Mouse (Mus musculus): ENCODE measurements around the gene Ndfip2. TPM values are rescaled to one million over a fixed set of nuclear protein-coding genes. Genes with fewer than 3 reads are reported as not detected.

The Ndfip2 gene
- total RNA-seq (2012; rRNA removed) (12.6 and 14.1 TPM in 2 replicates), total RNA-seq (2014; rRNA removed) (49.4 and 49.6 TPM in 2 replicates), polyA plus RNA-seq (2012; ENCODE audit: insufficient read length, low read depth) (18.0 and 19.0 TPM in 2 replicates)

DNA sequence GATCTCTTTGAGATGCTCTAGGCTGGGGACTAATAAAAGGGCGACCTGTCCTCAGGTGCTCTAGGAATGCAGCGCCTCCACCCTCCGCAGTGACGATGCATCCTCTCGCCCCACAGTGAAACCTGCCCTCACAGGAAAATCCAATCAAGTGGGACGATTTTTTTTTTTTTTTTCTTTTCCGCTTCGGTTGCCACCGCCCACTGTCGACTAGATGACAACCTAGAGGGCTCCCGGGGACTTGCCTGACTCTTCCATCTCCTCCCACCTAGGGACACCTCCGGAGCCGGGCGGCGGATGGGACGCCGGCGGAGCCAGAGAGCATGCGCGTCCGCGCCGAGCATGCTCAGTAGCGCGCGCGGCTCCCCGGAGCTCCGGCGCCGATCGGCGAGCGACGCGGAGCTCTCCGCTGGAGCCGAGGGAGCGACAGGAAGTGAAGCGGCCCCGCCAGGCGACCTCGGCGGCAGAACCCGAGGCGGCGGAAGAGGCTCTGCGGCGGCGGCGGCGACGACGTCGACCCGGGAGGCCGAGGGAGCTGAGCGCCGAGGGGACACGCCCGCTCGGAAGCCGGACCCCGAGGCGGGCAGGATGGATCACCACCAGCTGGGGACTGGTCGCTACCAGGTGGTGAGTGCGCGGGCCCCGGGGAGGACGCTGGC, at the start of gene Ndfip2:
TSS of gene Ndfip2 (plus strand) at position 195 of the 656 bp plus-strand sequence.
- Histone ChIP-seq H3K79me2 (replicated peaks; ENCODE audit: control insufficient read depth, extremely low read depth, insufficient read depth, poor library complexity, severe bottlenecking) (no peaks in the 10 kb centered on the region; the same call in 1 of the 2 replicates), H3K4me2 (ENCODE audit: insufficient read depth, low read depth, poor library complexity, severe bottlenecking) (peak within 1 kb of the TSS; percentile 98), H3K4me1 (ENCODE audit: control insufficient read depth in 1 of 2, insufficient read depth in 2 of 2) (peaks cover 0 to 7% of the 10 kb centered on the region in 2 experiments; a peak in 2 of 4 replicates), H3K9ac (ENCODE audit: insufficient read depth, low read depth) (peak within 1 kb of the TSS; percentile 41), H3K36me3 (replicated peaks in 1 of 2; ENCODE audit: control insufficient read depth in 1 of 2, insufficient read depth in 1 of 2, low read length in 1 of 2) (no peaks in the 10 kb centered on the region), H3K27me3 (replicated peaks) (peaks cover 6% of the 10 kb centered on the region), H3K9me3 (replicated peaks; ENCODE audit: low read length) (no peaks in the 10 kb centered on the region), H3K27ac (ENCODE audit: insufficient read depth, low read depth) (no peak within 1 kb of the TSS; the same call in 1 of the 2 replicates), H3K4me3 (replicated peaks in 1 of 3; ENCODE audit: low read depth in 2 of 3, low read length in 2 of 3, poor library complexity in 1 of 3) (peak within 1 kb of the TSS; percentile 35 to 82 (median 72))
- dilution Hi-C loops (cut with MboI; ENCODE audit: extremely low pct_ligation_motif_present, extremely low pct_unique_long_range_greater_than_20kb, low sequenced_read_pairs) = no loop called here
- in situ Hi-C loops (cut with MboI; ENCODE audit: low pct_ligation_motif_present, low pct_unique_long_range_greater_than_20kb, low sequenced_read_pairs) = no loop called here
- DNase-seq (ENCODE audit: extremely low read depth) = peak; percentile 77
- peak; percentile 72 for TF ChIP-seq NELFE (IDR thresholded peaks at IDR 0.05; ENCODE audit: low read depth, low read length)
- peak; percentile 60; the same call in 1 of the 2 replicates for TF ChIP-seq TCF12 (IDR thresholded peaks at IDR 0.05; ENCODE audit: low read depth, low read length)
- TF ChIP-seq E2F4 (IDR thresholded peaks at IDR 0.05; ENCODE audit: insufficient replicate concordance, low read depth, low read length) = no peak
- TF ChIP-seq NRF1 (IDR thresholded peaks at IDR 0.05; ENCODE audit: low read depth, low read length) = peak; percentile 97
- no peak for TF ChIP-seq EP300 (IDR thresholded peaks at IDR 0.05; ENCODE audit: low read length)
- 0 out of 2 replicates have a peak, but pooled peaks have one; percentile 23 for TF ChIP-seq SIN3A (IDR thresholded peaks at IDR 0.05; ENCODE audit: low read length)
- TF ChIP-seq HCFC1 (IDR thresholded peaks at IDR 0.05; ENCODE audit: low read depth, low read length) = peak; percentile 57
- no peak for TF ChIP-seq TBP (conservative IDR thresholded peaks at IDR 0.05; ENCODE audit: low read depth, low read length)
- no peak for TF ChIP-seq GABPA (IDR thresholded peaks at IDR 0.05; ENCODE audit: insufficient replicate concordance, low read depth, low read length)
- no peak for TF ChIP-seq CTCF (conservative IDR thresholded peaks at IDR 0.05 in 1 of 2, IDR thresholded peaks at IDR 0.05 in 1 of 2; ENCODE audit: low read depth in 2 of 2, low read length in 2 of 2)
- TF ChIP-seq ZKSCAN1 (IDR thresholded peaks at IDR 0.05; ENCODE audit: borderline replicate concordance, low read depth, low read length) = no peak
- peak; percentile 29; the same call in 1 of the 2 replicates for TF ChIP-seq MAX (IDR thresholded peaks at IDR 0.05; ENCODE audit: low read length)
- no peak for TF ChIP-seq MAZ (IDR thresholded peaks at IDR 0.05; ENCODE audit: low read depth, low read length)
- no peak for TF ChIP-seq ZC3H11A (IDR thresholded peaks at IDR 0.05; ENCODE audit: low read depth, low read length)
- TF ChIP-seq RCOR1 (conservative IDR thresholded peaks at IDR 0.05; ENCODE audit: low read depth, low read length) = no peak
- TF ChIP-seq IRF4 (IDR thresholded peaks at IDR 0.05; ENCODE audit: low read depth, low read length) = no peak
- peak; percentile 77; the same call in 1 of the 2 replicates for TF ChIP-seq UBTF (IDR thresholded peaks at IDR 0.05; ENCODE audit: low read depth, low read length)
- no peak for TF ChIP-seq JUND (conservative IDR thresholded peaks at IDR 0.05; ENCODE audit: low read depth, low read length)
- TF ChIP-seq SMC3 (IDR thresholded peaks at IDR 0.05; ENCODE audit: low read depth, low read length) = no peak
- peak; percentile 78 for TF ChIP-seq ELF1 (IDR thresholded peaks at IDR 0.05; ENCODE audit: low read depth, low read length)
- no peak for TF ChIP-seq RAD21 (IDR thresholded peaks at IDR 0.05; ENCODE audit: low read depth, low read length)
- TF ChIP-seq CHD2 (IDR thresholded peaks at IDR 0.05; ENCODE audit: low read length) = no peak
- no peak for TF ChIP-seq ETS1 (conservative IDR thresholded peaks at IDR 0.05; ENCODE audit: low read depth, low read length)
- no peak for TF ChIP-seq PAX5 (IDR thresholded peaks at IDR 0.05; ENCODE audit: low read length)
- TF ChIP-seq ZMIZ1 (IDR thresholded peaks at IDR 0.05; ENCODE audit: low read depth, low read length) = peak; percentile 73
- no peak for TF ChIP-seq BHLHE40 (IDR thresholded peaks at IDR 0.05; ENCODE audit: low read depth, low read length)
- peak; percentile 55; the same call in 1 of the 2 replicates for TF ChIP-seq KAT2A (IDR thresholded peaks at IDR 0.05; ENCODE audit: insufficient replicate concordance, low read length)
- no peak for TF ChIP-seq POLR2AphosphoS2 (IDR thresholded peaks at IDR 0.05; ENCODE audit: low read depth, low read length)
- TF ChIP-seq ZNF384 (IDR thresholded peaks at IDR 0.05; ENCODE audit: low read depth, low read length) = peak; percentile 83
- TF ChIP-seq JUN (IDR thresholded peaks at IDR 0.05; ENCODE audit: insufficient read depth, low read depth, low read length) = no peak
- TF ChIP-seq USF1 (IDR thresholded peaks at IDR 0.05; ENCODE audit: low read depth, low read length) = no peak
- TF ChIP-seq MYC (IDR thresholded peaks at IDR 0.05; ENCODE audit: low read depth, low read length) = no peak
- TF ChIP-seq CHD1 (IDR thresholded peaks at IDR 0.05; ENCODE audit: low read depth, low read length) = no peak
- TF ChIP-seq POLR2A (IDR thresholded peaks at IDR 0.05; ENCODE audit: low read depth, low read length) = peak; percentile 69
- no peak for TF ChIP-seq USF2 (conservative IDR thresholded peaks at IDR 0.05; ENCODE audit: low read depth, low read length)
- 0 out of 2 replicates have a peak, but pooled peaks have one; percentile 45 for TF ChIP-seq MEF2A (IDR thresholded peaks at IDR 0.05; ENCODE audit: borderline replicate concordance, low read depth, low read length)
- TF ChIP-seq MXI1 (IDR thresholded peaks at IDR 0.05; ENCODE audit: low read depth, low read length) = 0 out of 2 replicates have a peak, but pooled peaks have one; percentile 31
- no peak for TF ChIP-seq MAFK (IDR thresholded peaks at IDR 0.05; ENCODE audit: insufficient replicate concordance, low read length)
